Mouse (Mus musculus) kidney, embryonic 14.5 days (tissue): ENCODE measurements at regions not wholly inside any gene's neighbourhood (a gene's known extent, or its start where the extent isn't known, plus 50 kb on each side); places are given as distances from the start of the nearest gene placed in this dataset.
"Not testable (repeated sequence)": the region's sequence is repeated elsewhere in the genome, so short reads cannot be mapped to it uniquely, and the experiment has no call there.

Experiments
- ATAC-seq: fragments of 200-750 bp; cut with Nextera tagmentation; 2 replicates; pipeline ENCODE4 v1.8.0; 2017; ENCODE audit warnings: moderate number of reproducible peaks, mild to moderate bottlenecking, moderate TSS enrichment, moderate library complexity; ENCODE audit not compliant: low FRiP score, low TSS enrichment
- H3K27ac ChIP-seq: fragments of 300-500 bp; sonication (generic); 2 replicates; pipeline ENCODE4 v1.5.1; 2014; ENCODE audit warnings: low read depth, mild to moderate bottlenecking, low read length, moderate library complexity, mixed read lengths
- H3K27me3 ChIP-seq: fragments of 300-500 bp; sonication (generic); 2 replicates; pipeline ENCODE4 v1.6.1; 2014; ENCODE audit warnings: mild to moderate bottlenecking, low read length; ENCODE audit not compliant: control insufficient read depth, insufficient read depth
- H3K36me3 ChIP-seq: fragments of 300-500 bp; sonication (generic); 2 replicates; pipeline ENCODE4 v1.6.1; 2014; ENCODE audit warnings: low read length, mixed read lengths; ENCODE audit not compliant: control insufficient read depth, insufficient read depth
- H3K4me1 ChIP-seq: fragments of 300-500 bp; sonication (generic); 2 replicates; pipeline ENCODE4 v1.6.1; 2014; ENCODE audit warnings: low read length, mixed read lengths; ENCODE audit not compliant: control insufficient read depth, insufficient read depth
- H3K4me2 ChIP-seq: fragments of 300-500 bp; sonication (generic); replicated peaks from 2 replicates; pipeline ENCODE4 v1.6.1; 2014; ENCODE audit warnings: low read depth, mild to moderate bottlenecking, low read length
- H3K4me3 ChIP-seq: fragments of 300-500 bp; sonication (generic); 2 replicates; pipeline ENCODE4 v1.5.1; 2014; ENCODE audit warnings: mild to moderate bottlenecking, low read length
- H3K9ac ChIP-seq: fragments of 300-500 bp; sonication (generic); 2 replicates; pipeline ENCODE4 v1.6.1; 2014; ENCODE audit warnings: low read depth, mild to moderate bottlenecking, low read length, moderate library complexity
- H3K9me3 ChIP-seq: fragments of 300-500 bp; sonication (generic); 2 replicates; pipeline ENCODE4 v1.6.1; 2016; ENCODE audit warnings: low read length; ENCODE audit not compliant: control insufficient read depth
- WGBS: fragments of 180-500 bp; shearing (Covaris S2); extraction: QIAGEN DNeasy Blood & Tissue Kit; methylation state at CpG from one replicate; pipeline ENCODE4 v1.1.7; 2014; 5-methylcytosine and 5-hydroxymethylcytosine counted together

GRCm38 (mm10) chr4:23621208-23621607 is 875.0 kb upstream of the Mms22l start:
- H3K27ac ChIP-seq: no peak overlapping the region
- H3K9me3 ChIP-seq: no peaks in the 10 kb centered on the region
- H3K4me2 ChIP-seq: no peak overlapping the region
- no peaks in the 10 kb centered on the region for H3K27me3 ChIP-seq
- no peaks in the 10 kb centered on the region for H3K4me1 ChIP-seq
- ATAC-seq: no peak
- H3K4me3 ChIP-seq: no peak overlapping the region
- no peak overlapping the region for H3K9ac ChIP-seq
- H3K36me3 ChIP-seq: no peaks in the 10 kb centered on the region

GRCm38 (mm10) chr4:23622231-23622630 is 874.0 kb upstream of the Mms22l start:
- Histone ChIP-seq H3K4me3 (no peak overlapping the region), H3K4me2 (no peak overlapping the region), H3K36me3 (no peaks in the 10 kb centered on the region), H3K4me1 (no peaks in the 10 kb centered on the region), H3K9me3 (no peaks in the 10 kb centered on the region), H3K27me3 (no peaks in the 10 kb centered on the region), H3K9ac (no peak overlapping the region), H3K27ac (no peak overlapping the region)
- ATAC-seq: no peak

GRCm38 (mm10) chr4:23636231-23636928 is 859.9 kb upstream of the Mms22l start:
- H3K27me3 ChIP-seq: no peaks in the 10 kb centered on the region
- H3K9me3 ChIP-seq: no peaks in the 10 kb centered on the region
- H3K4me3 ChIP-seq: no peak overlapping the region
- no peak overlapping the region for H3K27ac ChIP-seq
- no peaks in the 10 kb centered on the region for H3K4me1 ChIP-seq
- WGBS: 41% methylated on average over 9 of the region's 9 CpGs
- no peaks in the 10 kb centered on the region for H3K36me3 ChIP-seq
- H3K4me2 ChIP-seq: no peak overlapping the region
- no peak; the same call in 1 of the 2 replicates for ATAC-seq
- no peak overlapping the region for H3K9ac ChIP-seq

DNA sequence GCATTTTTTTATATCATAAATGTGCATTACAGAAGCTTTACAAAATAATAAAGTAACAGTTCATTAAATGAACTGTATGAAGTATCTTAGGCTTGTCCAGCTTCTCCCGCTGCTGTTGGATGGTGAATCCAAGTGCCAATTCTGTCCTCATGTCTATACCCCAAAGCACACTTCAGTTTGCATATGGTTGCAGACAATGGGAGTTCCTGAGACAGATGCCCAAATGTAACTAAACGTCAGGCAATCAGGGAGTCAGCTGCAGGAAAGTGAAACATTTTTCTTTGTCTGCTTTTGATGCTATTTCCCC is 859.4 kb upstream of the Mms22l start:
- Histone ChIP-seq H3K27ac (no peak overlapping the region), H3K4me1 (no peaks in the 10 kb centered on the region), H3K27me3 (no peaks in the 10 kb centered on the region), H3K9me3 (no peaks in the 10 kb centered on the region), H3K9ac (no peak overlapping the region), H3K36me3 (no peaks in the 10 kb centered on the region), H3K4me2 (no peak overlapping the region), H3K4me3 (no peak overlapping the region)
- 63% methylated on average over 2 of the region's 2 CpGs for WGBS
- no peak for ATAC-seq

- not testable (repeated sequence) for ATAC-seq, H3K4me1 ChIP-seq, H3K9ac ChIP-seq, H3K27ac ChIP-seq, H3K36me3 ChIP-seq, H3K4me2 ChIP-seq, H3K27me3 ChIP-seq, H3K9me3 ChIP-seq, H3K4me3 ChIP-seq
- 93% methylated on average over 5 of the region's 5 CpGs for whole genome bisulfite sequencing
Measured at GRCm38 (mm10) chr4:23656671-23657070, 839.6 kb upstream of the Mms22l start.

GRCm38 (mm10) chr4:23668896-23669295 is 827.4 kb upstream of the Mms22l start:
- no peak overlapping the region for H3K27ac ChIP-seq
- H3K9me3 ChIP-seq: no peaks in the 10 kb centered on the region
- ATAC-seq: no peak
- WGBS: 87% methylated on average over 2 of the region's 2 CpGs
- no peaks in the 10 kb centered on the region for H3K27me3 ChIP-seq
- no peak overlapping the region for H3K4me3 ChIP-seq
- H3K36me3 ChIP-seq: no peaks in the 10 kb centered on the region
- H3K4me2 ChIP-seq: no peak overlapping the region
- H3K4me1 ChIP-seq: no peaks in the 10 kb centered on the region
- no peak overlapping the region for H3K9ac ChIP-seq

DNA sequence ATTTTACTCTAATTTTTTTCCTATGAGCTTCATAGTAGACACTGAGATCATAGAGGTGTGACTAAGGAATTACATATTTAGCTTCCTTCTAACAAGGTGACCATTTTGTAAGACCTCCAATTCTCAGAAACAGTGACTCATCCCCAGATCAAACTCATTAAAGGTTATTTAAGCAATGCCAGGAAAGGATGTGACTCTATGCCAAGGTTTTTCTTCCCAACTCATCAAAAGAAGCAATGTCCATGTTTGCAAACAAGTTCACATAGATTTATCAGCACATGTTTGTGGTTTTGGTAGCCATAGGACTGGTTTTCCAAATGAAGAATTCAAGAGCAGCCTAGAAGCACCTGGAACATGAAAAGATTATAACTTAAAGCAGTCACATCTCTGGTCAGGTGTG is 792.6 kb upstream of the Mms22l start:
- H3K9ac ChIP-seq: no peak overlapping the region
- H3K36me3 ChIP-seq: no peaks in the 10 kb centered on the region
- H3K4me3 ChIP-seq: no peak overlapping the region
- no peaks in the 10 kb centered on the region for H3K4me1 ChIP-seq
- H3K27ac ChIP-seq: no peak overlapping the region
- no peak overlapping the region for H3K4me2 ChIP-seq
- no peaks in the 10 kb centered on the region for H3K9me3 ChIP-seq
- H3K27me3 ChIP-seq: no peaks in the 10 kb centered on the region
- no peak for ATAC-seq

- Histone ChIP-seq H3K4me3 (no peak overlapping the region), H3K9ac (no peak overlapping the region), H3K27me3 (no peaks in the 10 kb centered on the region), H3K27ac (no peak overlapping the region), H3K4me2 (no peak overlapping the region), H3K9me3 (no peaks in the 10 kb centered on the region), H3K4me1 (no peaks in the 10 kb centered on the region), H3K36me3 (no peaks in the 10 kb centered on the region)
- WGBS: 92% methylated on average over 2 of the region's 2 CpGs
- ATAC-seq: no peak
Measured at GRCm38 (mm10) chr4:23710716-23711115, 785.5 kb upstream of the Mms22l start.

GRCm38 (mm10) chr4:23713781-23714415 is 782.4 kb upstream of the Mms22l start:
- H3K4me2 ChIP-seq: no peak overlapping the region
- no peaks in the 10 kb centered on the region for H3K36me3 ChIP-seq
- no peak overlapping the region for H3K4me3 ChIP-seq
- H3K9me3 ChIP-seq: no peaks in the 10 kb centered on the region
- ATAC-seq: no peak
- WGBS: 72% methylated on average over 8 of the region's 8 CpGs
- H3K4me1 ChIP-seq: no peaks in the 10 kb centered on the region
- no peak overlapping the region for H3K27ac ChIP-seq
- no peaks in the 10 kb centered on the region for H3K27me3 ChIP-seq
- H3K9ac ChIP-seq: no peak overlapping the region
